Mouse (Mus musculus) layer of hippocampus, postnatal 14 days (tissue): ENCODE results near the gene Sell. TPM values are rescaled to one million over a fixed set of nuclear protein-coding genes. Genes with fewer than 3 reads are reported as not detected.

Experiments
- DNase-seq, 2 experiments: peaks; one replicate each; pipeline ENCODE4 v3.0.0; 2021 to 2022; ENCODE audit warnings: low spot score in 2 of 2, mixed read lengths in 1 of 2
- total RNA-seq, 2 experiments: library from RNA; stranded (reverse); gene quantifications; 2 replicates each; pipeline ENCODE4 v1.2.3; 2021

The Sell gene
- total RNA-seq, 2 experiments from 2014 or later, result not detected

- DNase-seq, result no peak
Observed at GRCm38 (mm10) chr1:164073803-164074202, 12.0 kb downstream of the Sell start.

GRCm38 (mm10) chr1:164074606-164075140 is 12.9 kb downstream of the Sell start:
- DNase-seq, result no peak

- no peak for DNase-seq
Observed at GRCm38 (mm10) chr1:164075416-164075815, 13.6 kb downstream of the Sell start.

GRCm38 (mm10) chr1:164076441-164076840 is 14.7 kb downstream of the Sell start:
- DNase-seq, result no peak

- DNase-seq, result no peak
Observed at GRCm38 (mm10) chr1:164077031-164077430, 15.2 kb downstream of the Sell start.

- no peak for DNase-seq
Observed at GRCm38 (mm10) chr1:164078323-164078741, 16.6 kb downstream of the Sell start.

- no peak for DNase-seq
Observed at GRCm38 (mm10) chr1:164079091-164079490, 17.3 kb downstream of the Sell start.

GRCm38 (mm10) chr1:164083046-164083445 is 21.3 kb downstream of the Sell start:
- no peak for DNase-seq

GRCm38 (mm10) chr1:164086797-164087196 is 25.0 kb downstream of the Sell start:
- DNase-seq, result no peak

- no peak for DNase-seq
Observed at GRCm38 (mm10) chr1:164087872-164088271, 26.1 kb downstream of the Sell start.

GRCm38 (mm10) chr1:164096780-164097179 is 35.0 kb downstream of the Sell start:
- DNase-seq, result no peak

- no peak for DNase-seq
Observed at GRCm38 (mm10) chr1:164097911-164098310, 36.1 kb downstream of the Sell start.

GRCm38 (mm10) chr1:164098372-164098771 is 36.6 kb downstream of the Sell start:
- DNase-seq, result peak in 1 of 2 experiments; percentile 8

GRCm38 (mm10) chr1:164109763-164110162 is 48.0 kb downstream of the Sell start:
- no peak for DNase-seq

GRCm38 (mm10) chr1:164110591-164111329 is 49.0 kb downstream of the Sell start:
- no peak for DNase-seq

- DNase-seq, result no peak
Observed at GRCm38 (mm10) chr1:164114280-164114679, 52.5 kb downstream of the Sell start.

GRCm38 (mm10) chr1:164114947-164115493 is 53.2 kb downstream of the Sell start, which contains the start of gene Selp:
Gene Selp, plus strand, starts transcription at chr1:164115264.
- no peak for DNase-seq

GRCm38 (mm10) chr1:164115647-164116046 is 53.9 kb downstream of the Sell start:
- DNase-seq, result no peak

- DNase-seq, result peak in 1 of 2 experiments; percentile 5
Observed at GRCm38 (mm10) chr1:164117869-164118268, 56.1 kb downstream of the Sell start.

GRCm38 (mm10) chr1:164119892-164120776 is 58.4 kb downstream of the Sell start:
- no peak for DNase-seq

- DNase-seq, result no peak
Observed at GRCm38 (mm10) chr1:164120777-164121158, 59.0 kb downstream of the Sell start.

GRCm38 (mm10) chr1:164123836-164124235 is 62.1 kb downstream of the Sell start:
- no peak for DNase-seq
